Mouse (Mus musculus) heart, postnatal 0 days (tissue): Measurements from ENCODE around the gene Gp5. TPM values are rescaled to one million over a fixed set of nuclear protein-coding genes. Genes with fewer than 3 reads are reported as not detected.

ENCODE experiments used
- ATAC-seq: fragments of 200-750 bp; cut with Nextera tagmentation; 2 replicates; pipeline ENCODE4 v1.8.0; 2017; ENCODE audit warnings: low read depth, moderate number of reproducible peaks, moderate library complexity; ENCODE audit not compliant: insufficient read depth
- DNase-seq: peaks from one replicate; pipeline ENCODE4 v3.0.0-alpha.2; 2016; ENCODE audit warnings: low spot score
- H3K27ac ChIP-seq: fragments of 300-500 bp; sonication (generic); 2 replicates; pipeline ENCODE4 v1.5.1; 2014; ENCODE audit warnings: low read depth, mild to moderate bottlenecking
- H3K27me3 ChIP-seq: fragments of 300-500 bp; sonication (generic); 2 replicates; pipeline ENCODE4 v1.6.1; 2014; ENCODE audit warnings: low read length, mixed read lengths; ENCODE audit not compliant: control insufficient read depth, insufficient read depth
- H3K36me3 ChIP-seq: fragments of 300-500 bp; sonication (generic); replicated peaks from 2 replicates; pipeline ENCODE4 v1.6.1; 2014; ENCODE audit warnings: low read length, mixed read lengths; ENCODE audit not compliant: control insufficient read depth, insufficient read depth
- H3K4me1 ChIP-seq: fragments of 300-500 bp; sonication (generic); 2 replicates; pipeline ENCODE4 v1.6.1; 2014; ENCODE audit warnings: antibody characterized with exemption; ENCODE audit not compliant: control insufficient read depth, insufficient read depth
- H3K4me2 ChIP-seq: fragments of 300-500 bp; sonication (generic); 2 replicates; pipeline ENCODE4 v1.6.1; 2014; ENCODE audit warnings: low read depth, mild to moderate bottlenecking, low read length, moderate library complexity
- H3K4me3 ChIP-seq: fragments of 300-500 bp; sonication (generic); 2 replicates; pipeline ENCODE4 v1.5.1; 2014; ENCODE audit warnings: low read depth, low read length
- H3K9ac ChIP-seq: fragments of 300-500 bp; sonication (generic); replicated peaks from 2 replicates; pipeline ENCODE4 v1.6.1; 2014; ENCODE audit warnings: low read depth, low read length, mixed read lengths
- H3K9me3 ChIP-seq: fragments of 300-500 bp; sonication (generic); replicated peaks from 2 replicates; pipeline ENCODE4 v1.6.1; 2016; ENCODE audit warnings: low read length; ENCODE audit not compliant: control insufficient read depth
- CTCF ChIP-seq: IDR thresholded peaks from 2 replicates; pipeline ENCODE4 v1.5.1; 2016; ENCODE audit warnings: antibody characterized with exemption, control low read depth, low read depth
- EP300 ChIP-seq: IDR thresholded peaks from 2 replicates; pipeline ENCODE4 v1.6.1; 2016; ENCODE audit warnings: antibody characterized with exemption, low read depth
- WGBS: fragments of 180-500 bp; shearing (Covaris S2); extraction: QIAGEN DNeasy Blood & Tissue Kit; methylation state at CpG from one replicate; pipeline ENCODE4 v1.1.7; 2014; 5-methylcytosine and 5-hydroxymethylcytosine counted together
- polyA plus RNA-seq: library from polyadenylated mRNA; unstranded; fragments of >200 nt; fragmentation: Nextera tagmentation; extraction: Ambion mirVana; gene quantifications from 2 replicates; pipeline ENCODE4 v1.2.1, GENCODE M21; 2015
- total RNA-seq: library from RNA; depleted of rRNA; stranded (reverse); fragments of >200 nt; gene quantifications from 2 replicates; pipeline ENCODE4 v1.2.3, GENCODE M21; 2014; ENCODE audit warnings: low replicate concordance

The Gp5 gene
- total and polyA plus RNA-seq, 2 experiments from 2014 or later = 0.19 to 0.53 TPM

DNA sequence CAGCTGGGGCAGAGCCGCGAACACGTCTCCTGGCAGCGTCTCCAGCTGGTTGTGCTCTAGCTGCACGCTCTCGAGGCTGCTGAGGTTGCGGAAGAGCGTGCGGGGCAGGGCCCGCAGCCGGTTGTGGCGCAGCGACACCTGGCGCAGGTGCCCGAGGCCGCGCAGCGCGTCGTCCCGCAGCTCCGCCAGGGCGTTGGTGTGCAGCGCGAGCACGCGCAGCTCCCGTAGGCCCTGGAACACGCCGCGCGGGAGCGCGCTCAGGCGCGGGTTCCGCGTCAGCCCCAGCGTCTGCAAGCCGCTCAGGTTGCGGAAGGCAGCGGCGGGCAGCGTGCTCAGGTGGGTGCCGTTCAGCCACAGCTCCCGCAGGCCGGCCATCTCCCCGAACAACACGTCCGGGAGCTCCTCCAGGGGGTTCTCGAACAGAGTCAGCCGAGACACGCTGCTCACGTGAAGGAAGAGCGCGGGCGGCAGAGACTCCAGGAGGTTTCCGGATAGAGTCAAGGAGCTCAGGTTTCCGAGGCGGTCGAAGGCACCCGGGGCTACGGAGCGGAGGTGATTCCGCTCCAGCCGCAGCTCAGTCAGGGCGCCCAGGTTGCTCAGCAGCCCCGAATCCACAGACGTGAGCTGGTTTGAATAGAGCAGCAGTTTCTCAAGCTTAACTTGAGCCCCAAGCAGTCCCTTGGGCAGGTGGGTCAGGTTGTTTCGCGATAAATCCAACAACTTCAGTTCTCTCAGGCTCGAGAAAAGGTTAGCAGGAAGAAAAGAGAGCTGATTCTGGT lies 1.8 kb downstream of the Gp5 start:
- DNase-seq (peak; percentile 12), ATAC-seq (no peak)
- Histone ChIP-seq H3K4me1 (peaks cover 10% of the 10 kb centered on the region), H3K9me3 (no peaks in the 10 kb centered on the region), H3K27ac (no peak overlapping the region), H3K9ac (peak overlapping the region; percentile 37), H3K36me3 (0 out of 2 replicates have a peak, but pooled peaks cover 3% of the 10 kb centered on the region), H3K27me3 (peaks cover 52% of the 10 kb centered on the region), H3K4me2 (peak overlapping the region; percentile 97), H3K4me3 (peak overlapping the region; percentile 59)
- WGBS = under 1% methylated on average over 72 of the region's 72 CpGs
- no peak for TF ChIP-seq CTCF
- TF ChIP-seq EP300 = no peak

DNA sequence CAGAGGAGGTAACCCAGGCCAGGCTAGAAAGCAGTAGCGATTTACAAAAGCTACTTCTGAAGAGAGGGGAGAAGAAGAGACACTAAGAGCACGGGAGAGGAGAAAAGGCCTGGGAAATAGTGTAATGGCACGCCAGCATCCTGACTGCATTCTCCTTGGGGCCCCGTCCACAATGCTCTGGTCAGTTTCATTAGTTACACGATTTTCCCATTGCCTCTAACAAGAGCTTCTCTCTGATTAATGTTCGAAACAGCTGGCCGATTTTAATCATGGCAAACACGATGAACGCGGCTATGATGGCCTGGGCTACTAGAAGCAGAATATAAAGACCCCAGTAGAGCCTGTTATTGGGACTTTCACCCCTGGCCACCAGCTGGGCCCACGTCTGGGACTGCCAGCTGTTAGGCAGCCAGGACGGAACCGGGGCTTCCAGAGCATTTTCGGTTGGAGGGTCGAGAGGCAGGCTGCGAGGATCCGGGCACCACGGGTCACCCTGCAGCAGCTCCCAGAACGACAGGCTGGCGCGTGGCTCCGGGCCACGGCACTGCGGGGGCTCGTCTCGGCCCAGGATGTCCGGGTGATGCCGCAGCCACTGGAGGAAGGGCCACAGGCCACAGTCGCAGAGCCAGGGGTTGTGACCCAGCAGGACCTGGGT lies 2.5 kb downstream of the Gp5 start:
- 18% methylated on average over 29 of the region's 29 CpGs for WGBS
- H3K9me3 ChIP-seq = no peaks in the 10 kb centered on the region
- peak overlapping the region; percentile 97 for H3K4me2 ChIP-seq
- peaks cover 52% of the 10 kb centered on the region for H3K27me3 ChIP-seq
- H3K4me1 ChIP-seq = peaks cover 10% of the 10 kb centered on the region
- H3K27ac ChIP-seq = no peak overlapping the region
- peak overlapping the region; percentile 59 for H3K4me3 ChIP-seq
- ATAC-seq (no peak), DNase-seq (no peak)
- TF ChIP-seq CTCF (no peak), EP300 (no peak)
- H3K9ac ChIP-seq = peak overlapping the region; percentile 37
- 0 out of 2 replicates have a peak, but pooled peaks cover 3% of the 10 kb centered on the region for H3K36me3 ChIP-seq

DNA sequence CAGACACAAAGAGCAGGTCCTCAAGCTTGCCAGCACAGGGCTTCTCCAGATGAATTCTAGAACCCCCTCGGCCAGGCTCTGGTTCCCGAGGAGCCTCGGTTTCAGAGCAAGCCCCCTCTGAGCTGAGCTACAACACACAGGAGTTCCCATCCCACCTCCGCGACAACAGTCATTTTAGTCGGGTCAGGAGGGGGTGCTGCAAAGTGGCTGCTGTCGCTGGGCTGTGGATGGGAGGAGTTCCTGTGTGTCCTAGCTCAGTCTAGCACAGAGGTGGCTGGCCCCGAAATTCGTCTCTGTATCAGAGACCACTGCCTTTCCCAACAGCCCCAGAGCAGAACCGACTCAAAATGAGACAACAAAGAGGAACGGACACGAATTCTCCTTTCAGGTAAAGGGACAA lies 3.3 kb downstream of the Gp5 start:
- TF ChIP-seq CTCF (no peak), EP300 (no peak)
- H3K9ac ChIP-seq = no peak overlapping the region
- H3K4me2 ChIP-seq = no peak overlapping the region
- no peaks in the 10 kb centered on the region for H3K9me3 ChIP-seq
- WGBS = 49% methylated on average over 12 of the region's 12 CpGs
- H3K36me3 ChIP-seq = 0 out of 2 replicates have a peak, but pooled peaks cover 3% of the 10 kb centered on the region
- no peak overlapping the region for H3K4me3 ChIP-seq
- DNase-seq = no peak
- no peak overlapping the region for H3K27ac ChIP-seq
- peaks cover 10% of the 10 kb centered on the region for H3K4me1 ChIP-seq
- H3K27me3 ChIP-seq = peaks cover 57% of the 10 kb centered on the region
- ATAC-seq = no peak

DNA sequence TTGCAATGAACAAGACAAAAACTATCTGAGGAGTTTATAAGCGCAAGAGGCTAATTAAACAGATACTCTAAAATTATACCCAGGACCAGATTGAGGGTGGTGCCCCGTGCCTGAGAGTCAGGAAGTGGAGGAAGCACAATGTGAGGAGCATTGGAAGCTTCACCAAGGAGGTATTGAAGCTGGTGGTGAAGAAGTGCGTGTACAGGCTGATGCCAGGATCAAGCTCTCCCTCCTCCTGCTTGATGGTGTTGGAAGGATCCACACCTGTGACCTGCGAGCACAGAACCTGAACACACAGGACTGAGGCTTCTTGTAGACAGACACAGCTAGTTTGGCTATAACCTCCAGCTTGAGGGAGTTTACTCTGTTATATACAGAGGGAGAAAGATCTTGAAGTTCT lies 4.5 kb downstream of the Gp5 start:
- Histone ChIP-seq H3K36me3 (no peaks in the 10 kb centered on the region), H3K27ac (no peak overlapping the region), H3K4me1 (peaks cover 10% of the 10 kb centered on the region), H3K27me3 (peaks cover 59% of the 10 kb centered on the region), H3K9me3 (no peaks in the 10 kb centered on the region), H3K4me2 (no peak overlapping the region), H3K9ac (no peak overlapping the region), H3K4me3 (no peak overlapping the region)
- no peak for DNase-seq
- no peak for ATAC-seq
- no peak for TF ChIP-seq CTCF
- no peak for TF ChIP-seq EP300
- 85% methylated on average over 4 of the region's 4 CpGs for WGBS

DNA sequence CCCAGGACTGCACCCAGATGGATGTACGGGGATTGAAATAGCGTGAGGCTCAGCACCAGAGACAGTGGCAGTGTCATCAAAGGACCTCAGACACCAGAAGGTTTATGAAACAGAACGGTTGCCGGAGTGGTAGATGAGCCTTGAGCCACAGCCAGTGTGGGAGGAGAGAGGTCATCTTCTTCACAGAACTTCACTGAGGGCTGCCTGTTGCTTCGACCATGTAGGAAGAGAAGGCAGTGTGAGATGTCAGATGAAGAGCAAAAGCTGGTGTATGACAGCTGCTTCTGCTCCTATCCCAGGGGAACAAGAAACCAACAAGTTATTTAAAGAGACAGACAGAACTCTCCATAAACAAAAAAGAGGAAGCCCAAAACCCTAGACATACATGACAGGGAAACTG lies 6.3 kb downstream of the Gp5 start:
- 34% methylated on average over 5 of the region's 5 CpGs for WGBS
- H3K36me3 ChIP-seq = no peaks in the 10 kb centered on the region
- H3K9me3 ChIP-seq = no peaks in the 10 kb centered on the region
- TF ChIP-seq CTCF = no peak
- TF ChIP-seq EP300 = no peak
- ATAC-seq (no peak), DNase-seq (no peak)
- H3K9ac ChIP-seq = no peak overlapping the region
- H3K27ac ChIP-seq = no peak overlapping the region
- H3K4me3 ChIP-seq = no peak overlapping the region
- H3K27me3 ChIP-seq = peaks cover 50% of the 10 kb centered on the region
- peaks cover 10% of the 10 kb centered on the region for H3K4me1 ChIP-seq
- H3K4me2 ChIP-seq = no peak overlapping the region
